Mouse (Mus musculus): ENCODE measurements around the gene Gm21818. TPM values are rescaled to one million over a fixed set of nuclear protein-coding genes. Genes with fewer than 3 reads are reported as not detected.

Gene Gm21818
- polyA plus RNA-seq (2015; fragmentation: Nextera tagmentation; extraction: Ambion mirVana) = not detected in 2 replicates

GRCm38 (mm10) chr13:120172133-120172532, at the start of gene Gm21818:
Gm21818 (plus strand) TSS chr13:120172433.

GRCm38 (mm10) chr13:120139946-120140345, 32.3 kb upstream of the Gm21818 start, which contains the start of gene Gm20767:
Gm20767 (plus strand) TSS chr13:120140246.

GRCm38 (mm10) chr13:120215847-120216246, 43.6 kb downstream of the Gm21818 start, which contains the start of gene Gm21762:
Gm21762 (minus strand) TSS chr13:120215947.

Other genes starting within 250 kb of the Gm21818 start
- not detected in 2 replicates for gene Gm21761, start 243.2 kb upstream of the Gm21818 start, polyA plus RNA-seq (2015; fragmentation: Nextera tagmentation; extraction: Ambion mirVana)
- not detected in 2 replicates for gene B020031M17Rik, start 221.6 kb upstream of the Gm21818 start, polyA plus RNA-seq (2015; fragmentation: Nextera tagmentation; extraction: Ambion mirVana)
- gene Gm36079, start 145.4 kb upstream of the Gm21818 start, polyA plus RNA-seq (2015; fragmentation: Nextera tagmentation; extraction: Ambion mirVana) = not detected in 2 replicates
- gene Gm21188, start 120.2 kb upstream of the Gm21818 start, polyA plus RNA-seq (2015; fragmentation: Nextera tagmentation; extraction: Ambion mirVana) = not detected in 2 replicates
- gene Gm20767, start 32.2 kb upstream of the Gm21818 start, polyA plus RNA-seq (2015; fragmentation: Nextera tagmentation; extraction: Ambion mirVana) = not detected in 2 replicates
- not detected in 2 replicates for gene Gm21762, start 43.5 kb downstream of the Gm21818 start, polyA plus RNA-seq (2015; fragmentation: Nextera tagmentation; extraction: Ambion mirVana)
- not detected in 2 replicates for gene Gm21731, start 66.7 kb downstream of the Gm21818 start, polyA plus RNA-seq (2015; fragmentation: Nextera tagmentation; extraction: Ambion mirVana)
- not detected in 2 replicates for gene AF067061, start 90.7 kb downstream of the Gm21818 start, polyA plus RNA-seq (2015; fragmentation: Nextera tagmentation; extraction: Ambion mirVana)
- 0.23 TPM in 1 of 2 replicates, not detected in the other for gene BC147527, start 128.0 kb downstream of the Gm21818 start, polyA plus RNA-seq (2015; fragmentation: Nextera tagmentation; extraction: Ambion mirVana)
- not detected in 2 replicates for gene Tcstv3, start 144.4 kb downstream of the Gm21818 start, polyA plus RNA-seq (2015; fragmentation: Nextera tagmentation; extraction: Ambion mirVana)

Data from neural tube, postnatal 0 days (tissue).